Mouse (Mus musculus) MEL (cell line): ENCODE measurements around the gene Kif26a. TPM values are rescaled to one million over a fixed set of nuclear protein-coding genes. Genes with fewer than 3 reads are reported as not detected.

Experiments
- DNase-seq: peaks from one replicate; pipeline ENCODE4 v3.0.0; 2011; ENCODE audit warnings: low read depth, low spot score
- H3K27ac ChIP-seq: 2 replicates; pipeline ENCODE4 v1.5.1; 2012; ENCODE audit warnings: low read depth, mild to moderate bottlenecking, control low read depth, low read length, moderate library complexity; ENCODE audit not compliant: control insufficient read depth
- H3K27me3 ChIP-seq, 2 experiments: fragments of 150-350 bp in 1 of 2; sonication (generic) in 1 of 2; 2 replicates each; pipeline ENCODE4 v1.6.1; 2012; ENCODE audit warnings: low read length in 2 of 2, mild to moderate bottlenecking in 2 of 2, improper control_type of control experiment in 1 of 2, moderate library complexity in 1 of 2; ENCODE audit not compliant: insufficient read depth in 2 of 2, control insufficient read depth in 1 of 2
- H3K36me3 ChIP-seq, 2 experiments: 2 replicates each; pipeline ENCODE4 v1.6.1; 2012 to 2014; ENCODE audit warnings: low read length in 2 of 2, improper control_type of control experiment in 1 of 2, inconsistent platforms in 1 of 2, mild to moderate bottlenecking in 1 of 2; ENCODE audit not compliant: insufficient read depth in 2 of 2, control insufficient read depth in 1 of 2
- H3K4me1 ChIP-seq, 2 experiments: fragments of 150-350 bp in 1 of 2; sonication (generic) in 1 of 2; 2 replicates each; pipeline ENCODE4 v1.6.1; 2012; ENCODE audit warnings: low read length in 2 of 2, improper control_type of control experiment in 1 of 2, mild to moderate bottlenecking in 1 of 2; ENCODE audit not compliant: insufficient read depth in 2 of 2, control insufficient read depth in 1 of 2
- H3K4me3 ChIP-seq, 2 experiments: fragments of 150-350 bp in 1 of 2; sonication (generic) in 1 of 2; 2 replicates each; pipeline ENCODE4 v1.5.1; 2012; ENCODE audit warnings: low read depth in 2 of 2, low read length in 2 of 2, mild to moderate bottlenecking in 2 of 2, moderate library complexity in 2 of 2, control low read depth in 1 of 2, improper control_type of control experiment in 1 of 2; ENCODE audit not compliant: control insufficient read depth in 1 of 2, insufficient read depth in 1 of 2
- H3K79me2 ChIP-seq: 2 replicates; pipeline ENCODE4 v1.6.1; 2012; ENCODE audit warnings: mild to moderate bottlenecking, low read length, moderate library complexity; ENCODE audit not compliant: control insufficient read depth, poor library complexity, insufficient read depth
- H3K9ac ChIP-seq: 2 replicates; pipeline ENCODE4 v1.6.1; 2012; ENCODE audit warnings: low read depth, mild to moderate bottlenecking, control low read depth, low read length, moderate library complexity; ENCODE audit not compliant: control insufficient read depth, poor library complexity, severe bottlenecking
- H3K9me3 ChIP-seq: fragments of 150-350 bp; sonication (generic); replicated peaks from 2 replicates; pipeline ENCODE4 v1.6.1; 2012; ENCODE audit warnings: mild to moderate bottlenecking, low read length, improper control_type of control experiment, moderate library complexity; ENCODE audit not compliant: insufficient read depth
- BHLHE40 ChIP-seq: IDR thresholded peaks from 2 replicates; pipeline ENCODE4 v1.6.1; 2012; ENCODE audit warnings: low read depth, mild to moderate bottlenecking, inconsistent platforms, low read length, improper control_type of control experiment, borderline replicate concordance
- CHD2 ChIP-seq: IDR thresholded peaks from 2 replicates; pipeline ENCODE4 v1.6.1; 2011; ENCODE audit warnings: low read length, improper control_type of control experiment
- CTCF ChIP-seq, 3 experiments: IDR thresholded peaks in 2 of 3; conservative IDR thresholded peaks in 1 of 3; 2 replicates each; pipeline ENCODE4 v1.5.1; 2011 to 2012; ENCODE audit warnings: low read length in 3 of 3, low read depth in 2 of 3, mild to moderate bottlenecking in 2 of 3, improper control_type of control experiment in 1 of 3, inconsistent platforms in 1 of 3, mixed read lengths in 1 of 3, moderate library complexity in 1 of 3; ENCODE audit not compliant: control insufficient read depth in 1 of 3, insufficient read depth in 1 of 3, poor library complexity in 1 of 3, severe bottlenecking in 1 of 3
- E2F4 ChIP-seq: IDR thresholded peaks from 2 replicates; pipeline ENCODE4 v1.6.1; 2011; ENCODE audit warnings: low read depth, low read length, improper control_type of control experiment, borderline replicate concordance
- ELF1 ChIP-seq: IDR thresholded peaks from 2 replicates; pipeline ENCODE4 v1.6.1; 2014; ENCODE audit warnings: low read depth, mild to moderate bottlenecking, inconsistent platforms, low read length, improper control_type of control experiment, moderate library complexity
- EP300 ChIP-seq, 2 experiments: IDR thresholded peaks; 2 replicates each; pipeline ENCODE4 v1.6.1; 2011; ENCODE audit warnings: improper control_type of control experiment in 2 of 2, low read length in 2 of 2, low read depth in 1 of 2, mild to moderate bottlenecking in 1 of 2
- ETS1 ChIP-seq: IDR thresholded peaks from 2 replicates; pipeline ENCODE4 v1.6.1; 2012; ENCODE audit warnings: low read depth, mild to moderate bottlenecking, inconsistent platforms, low read length, improper control_type of control experiment, moderate library complexity
- GABPA ChIP-seq: IDR thresholded peaks from 2 replicates; pipeline ENCODE4 v1.6.1; 2012; ENCODE audit warnings: low read depth, mild to moderate bottlenecking, inconsistent platforms, low read length, improper control_type of control experiment, moderate library complexity
- HCFC1 ChIP-seq: IDR thresholded peaks from 2 replicates; pipeline ENCODE4 v1.6.1; 2012; ENCODE audit warnings: low read depth, mild to moderate bottlenecking, inconsistent platforms, low read length, improper control_type of control experiment, moderate library complexity
- KAT2A ChIP-seq: conservative IDR thresholded peaks from 2 replicates; pipeline ENCODE4 v1.6.1; 2012; ENCODE audit warnings: low read depth, low read length, improper control_type of control experiment, inconsistent platforms
- MAFK ChIP-seq: IDR thresholded peaks from 2 replicates; pipeline ENCODE4 v1.6.1; 2011; ENCODE audit warnings: low read depth, mild to moderate bottlenecking, low read length, improper control_type of control experiment, borderline replicate concordance
- MAX ChIP-seq: IDR thresholded peaks from 2 replicates; pipeline ENCODE4 v1.6.1; 2011; ENCODE audit warnings: low read length, improper control_type of control experiment
- MAZ ChIP-seq: IDR thresholded peaks from 2 replicates; pipeline ENCODE4 v1.6.1; 2012; ENCODE audit warnings: low read depth, mild to moderate bottlenecking, inconsistent platforms, low read length, improper control_type of control experiment
- MEF2A ChIP-seq: IDR thresholded peaks from 2 replicates; pipeline ENCODE4 v1.6.1; 2014; ENCODE audit warnings: low read depth, mild to moderate bottlenecking, inconsistent platforms, low read length, improper control_type of control experiment; ENCODE audit not compliant: poor library complexity, insufficient replicate concordance, severe bottlenecking; ENCODE audit errors: extremely low read depth
- MXI1 ChIP-seq: IDR thresholded peaks from 2 replicates; pipeline ENCODE4 v1.6.1; 2011; ENCODE audit warnings: mild to moderate bottlenecking, low read depth, low read length, improper control_type of control experiment
- MYB ChIP-seq: IDR thresholded peaks from 2 replicates; pipeline ENCODE4 v1.6.1; 2011; ENCODE audit warnings: mild to moderate bottlenecking, low read depth, low read length, improper control_type of control experiment
- MYC ChIP-seq: IDR thresholded peaks from 2 replicates; pipeline ENCODE4 v1.6.1; 2011; ENCODE audit warnings: low read depth, mild to moderate bottlenecking, low read length, improper control_type of control experiment, moderate library complexity
- NRF1 ChIP-seq: IDR thresholded peaks from 2 replicates; pipeline ENCODE4 v1.6.1; 2014; ENCODE audit warnings: low read depth, mild to moderate bottlenecking, inconsistent platforms, low read length, improper control_type of control experiment, moderate library complexity; ENCODE audit not compliant: poor library complexity, insufficient read depth, severe bottlenecking
- POLR2A ChIP-seq, 2 experiments: IDR thresholded peaks; 2 replicates each; pipeline ENCODE4 v1.6.1; 2011 to 2012; ENCODE audit warnings: low read length in 2 of 2, mild to moderate bottlenecking in 2 of 2, control low read depth in 1 of 2, improper control_type of control experiment in 1 of 2, low read depth in 1 of 2, moderate library complexity in 1 of 2; ENCODE audit not compliant: control insufficient read depth in 1 of 2, insufficient read depth in 1 of 2, poor library complexity in 1 of 2
- POLR2AphosphoS2 ChIP-seq: IDR thresholded peaks from 2 replicates; pipeline ENCODE4 v1.6.1; 2011; ENCODE audit warnings: low read length, improper control_type of control experiment
- POLR2AphosphoS5 ChIP-seq: IDR thresholded peaks from 2 replicates; pipeline ENCODE4 v1.6.1; 2012; ENCODE audit warnings: low read depth, borderline replicate concordance, mild to moderate bottlenecking, inconsistent platforms, low read length, moderate library complexity, mixed read lengths
- RAD21 ChIP-seq: IDR thresholded peaks from 2 replicates; pipeline ENCODE4 v1.6.1; 2011; ENCODE audit warnings: mild to moderate bottlenecking, low read depth, low read length, improper control_type of control experiment
- RCOR1 ChIP-seq: IDR thresholded peaks from 2 replicates; pipeline ENCODE4 v1.6.1; 2012; ENCODE audit warnings: low read depth, mild to moderate bottlenecking, inconsistent platforms, low read length, improper control_type of control experiment
- SIN3A ChIP-seq: IDR thresholded peaks from 2 replicates; pipeline ENCODE4 v1.6.1; 2012; ENCODE audit warnings: low read length, improper control_type of control experiment, inconsistent platforms
- SMC3 ChIP-seq: IDR thresholded peaks from 2 replicates; pipeline ENCODE4 v1.6.1; 2011; ENCODE audit warnings: low read depth, low read length, improper control_type of control experiment
- TBP ChIP-seq: IDR thresholded peaks from 2 replicates; pipeline ENCODE4 v1.8.0; 2011; ENCODE audit warnings: low read depth, low read length, improper control_type of control experiment
- TCF12 ChIP-seq: IDR thresholded peaks from 2 replicates; pipeline ENCODE4 v1.6.1; 2014; ENCODE audit warnings: low read depth, mild to moderate bottlenecking, inconsistent platforms, low read length, improper control_type of control experiment, moderate library complexity
- ZC3H11A ChIP-seq: IDR thresholded peaks from 2 replicates; pipeline ENCODE4 v1.6.1; 2012; ENCODE audit warnings: low read depth, mild to moderate bottlenecking, inconsistent platforms, low read length, improper control_type of control experiment
- ZKSCAN1 ChIP-seq: IDR thresholded peaks from 2 replicates; pipeline ENCODE4 v1.6.1; 2012; ENCODE audit warnings: low read depth, mild to moderate bottlenecking, inconsistent platforms, low read length, improper control_type of control experiment, moderate library complexity
- ZMIZ1 ChIP-seq: IDR thresholded peaks from 2 replicates; pipeline ENCODE4 v1.6.1; 2012; ENCODE audit warnings: low read depth, mild to moderate bottlenecking, inconsistent platforms, low read length, improper control_type of control experiment, moderate library complexity
- polyA plus RNA-seq, 2 experiments: library from polyadenylated mRNA; stranded (reverse) in 1 of 2; unstranded in 1 of 2; fragments of >175 nt in 1 of 2; fragments of >200 nt in 1 of 2; gene quantifications; 2 replicates each; pipeline versions ENCODE4 v1.2.1 to v1.2.4; 2012; ENCODE audit warnings: low replicate concordance in 2 of 2, low read depth in 1 of 2; ENCODE audit not compliant: insufficient read length in 2 of 2, insufficient read depth in 1 of 2, missing spikeins in 1 of 2
- total RNA-seq: library from RNA; depleted of rRNA; stranded (reverse); fragments of 300-350 nt; gene quantifications from 2 replicates; pipeline ENCODE4 v1.2.3, GENCODE M21; 2012

The Kif26a gene
- total and polyA plus RNA-seq, 3 experiments = 4.8 to 6.9 TPM; not detected in 1

DNA sequence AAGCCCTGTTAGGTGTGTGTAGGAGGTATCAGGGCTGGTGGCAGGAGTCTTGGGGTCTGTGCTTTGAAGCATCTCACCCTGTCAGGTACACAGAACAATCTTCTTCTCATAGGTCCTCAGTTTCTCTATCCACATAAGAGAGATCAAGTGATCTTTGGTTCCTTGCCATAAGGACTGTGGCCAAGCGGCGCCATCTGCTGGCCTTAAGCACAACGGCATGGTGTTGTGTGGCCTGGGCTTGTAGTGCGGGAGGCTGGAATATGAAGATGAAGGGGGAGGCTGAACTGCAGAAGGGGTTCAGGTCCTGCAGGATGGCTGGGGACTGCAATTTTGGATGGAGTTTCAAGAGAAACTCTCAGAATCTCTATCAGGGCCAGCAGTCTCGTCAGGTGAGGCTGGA is 5.8 kb upstream of the Kif26a start:
- H3K4me3 ChIP-seq = no peak overlapping the region
- peak; percentile 78 for TF ChIP-seq SMC3
- TF ChIP-seq ZC3H11A = peak; percentile 48
- TF ChIP-seq RAD21 = peak; percentile 71
- TF ChIP-seq MAZ = no peak
- peak in 1 of 3 experiments; percentile 74; a peak in 2 of 6 replicates for TF ChIP-seq CTCF (IDR thresholded peaks at IDR 0.05 in 2 of 3, conservative IDR thresholded peaks at IDR 0.05 in 1 of 3; ENCODE audit: control insufficient read depth in 1 of 3, insufficient read depth in 1 of 3, low read depth in 2 of 3, low read length in 3 of 3, poor library complexity in 1 of 3, severe bottlenecking in 1 of 3)
- TF ChIP-seq ZKSCAN1 = no peak
- H3K27me3 ChIP-seq = no peaks in the 10 kb centered on the region
- peaks cover 13% of the 10 kb centered on the region for H3K9me3 ChIP-seq
- H3K79me2 ChIP-seq = no peaks in the 10 kb centered on the region
- H3K27ac ChIP-seq = no peak overlapping the region
- H3K4me1 ChIP-seq = no peaks in the 10 kb centered on the region
- no peaks in the 10 kb centered on the region for H3K36me3 ChIP-seq
- no peak overlapping the region for H3K9ac ChIP-seq
- DNase-seq = peak; percentile 81

DNA sequence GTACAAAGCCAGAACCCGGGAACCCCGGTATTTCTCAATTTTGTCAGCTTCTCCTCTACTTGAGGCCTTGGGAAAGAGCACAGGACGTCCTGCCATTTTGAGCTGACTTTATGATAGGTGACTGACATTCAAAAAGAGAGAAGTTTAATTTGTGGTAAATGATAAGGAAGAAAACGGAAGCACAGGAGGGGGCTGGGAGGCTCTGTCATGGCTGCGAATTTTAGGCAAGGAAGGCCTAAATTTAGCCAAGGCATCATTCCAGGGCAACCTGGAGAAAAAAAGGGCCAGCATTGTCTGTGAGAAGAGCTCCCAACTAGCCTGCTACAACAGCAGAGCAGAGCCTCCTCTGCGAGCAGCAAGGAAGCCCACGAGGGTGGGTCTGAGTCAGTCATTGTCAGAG is 5.3 kb upstream of the Kif26a start:
- H3K36me3 ChIP-seq = no peaks in the 10 kb centered on the region
- H3K4me3 ChIP-seq = no peak overlapping the region
- no peaks in the 10 kb centered on the region for H3K27me3 ChIP-seq
- H3K9me3 ChIP-seq = peaks cover 11% of the 10 kb centered on the region
- no peak overlapping the region for H3K27ac ChIP-seq
- H3K4me1 ChIP-seq = no peaks in the 10 kb centered on the region
- DNase-seq = peak; percentile 68
- H3K9ac ChIP-seq = no peak overlapping the region
- no peaks in the 10 kb centered on the region for H3K79me2 ChIP-seq
- TF ChIP-seq SMC3 (no peak), MEF2A (no peak), EP300 (IDR thresholded peaks at IDR 0.05; ENCODE audit: low read depth in 1 of 2, low read length in 2 of 2) (peak in 1 of 2 experiments; percentile 49; a peak in 2 of 4 replicates), GABPA (no peak), E2F4 (no peak), ZC3H11A (no peak), MYC (no peak), NRF1 (no peak), SIN3A (no peak; the same call in 1 of the 2 replicates), ETS1 (peak; percentile 65), CTCF (IDR thresholded peaks at IDR 0.05 in 2 of 3, conservative IDR thresholded peaks at IDR 0.05 in 1 of 3; ENCODE audit: control insufficient read depth in 1 of 3, insufficient read depth in 1 of 3, low read depth in 2 of 3, low read length in 3 of 3, poor library complexity in 1 of 3, severe bottlenecking in 1 of 3) (no peak; a peak in 1 of 6 replicates), POLR2AphosphoS2 (no peak), RCOR1 (no peak), MAX (no peak), ELF1 (peak; percentile 51; the same call in 1 of the 2 replicates), MYB (no peak), MXI1 (no peak), POLR2A (IDR thresholded peaks at IDR 0.05; ENCODE audit: control insufficient read depth in 1 of 2, insufficient read depth in 1 of 2, low read depth in 1 of 2, low read length in 2 of 2, poor library complexity in 1 of 2) (no peak), BHLHE40 (0 out of 2 replicates have a peak, but pooled peaks have one; percentile 11), CHD2 (0 out of 2 replicates have a peak, but pooled peaks have one; percentile 17), ZMIZ1 (no peak), TBP (no peak), KAT2A (no peak), POLR2AphosphoS5 (no peak), RAD21 (no peak), MAFK (no peak), TCF12 (0 out of 2 replicates have a peak, but pooled peaks have one; percentile 24), HCFC1 (no peak)
